Mouse (Mus musculus) liver, adult 2 months (tissue): Measurements from ENCODE around the gene Mob4.
A peak's percentile ranks its signal among the peaks of the same experiment; 100 is the strongest.

ENCODE experiments used
- CTCF ChIP-seq: fragments of 200-500 bp; IDR thresholded peaks from 2 replicates; pipeline ENCODE4 v1.5.1; 2011; ENCODE audit warnings: low read depth, low read length, control low read depth
- POLR2A ChIP-seq: fragments of 200-500 bp; IDR thresholded peaks from 2 replicates; pipeline ENCODE4 v1.6.1; 2011; ENCODE audit warnings: low read length, control low read depth; ENCODE audit not compliant: insufficient read depth; ENCODE audit errors: extremely low read depth

- peak; percentile 89 for TF ChIP-seq POLR2A
- no peak for TF ChIP-seq CTCF
These were observed 43.6 kb upstream of the Mob4 start for GRCm38 (mm10) chr1:55087401-55087904.
